Mouse (Mus musculus): ENCODE results near the gene Cabp1.

GRCm38 (mm10) chr5:115174554-115174953 is 19.6 kb downstream of the Cabp1 start:
- TF ChIP-seq GATA1 (IDR thresholded peaks at IDR 0.05; ENCODE audit: low read length) (no peak), TAL1 (IDR thresholded peaks at IDR 0.05; ENCODE audit: low read length) (no peak)

Measured in erythroblast, embryonic 14.5 days (primary cell).